Mouse (Mus musculus) testis, adult 2 months (tissue): ENCODE data around the gene Adgrd1.

ENCODE experiments used
- CTCF ChIP-seq: fragments of 200-500 bp; IDR thresholded peaks from 2 replicates; pipeline ENCODE4 v1.5.1; 2012; ENCODE audit warnings: low read depth, mild to moderate bottlenecking, inconsistent platforms, low read length, moderate library complexity; ENCODE audit not compliant: control insufficient read depth, insufficient read depth, insufficient replicate concordance
- POLR2A ChIP-seq: fragments of 200-500 bp; IDR thresholded peaks from 2 replicates; pipeline ENCODE4 v1.6.1; 2012; ENCODE audit warnings: low read depth, mild to moderate bottlenecking, inconsistent platforms, low read length, moderate library complexity; ENCODE audit not compliant: control insufficient read depth

GRCm38 (mm10) chr5:129052636-129053355 lies 43.8 kb upstream of the Adgrd1 start:
- no peak for TF ChIP-seq CTCF
- no peak for TF ChIP-seq POLR2A
